Mouse (Mus musculus) brain, adult 2 months (tissue): ENCODE measurements at regions not wholly inside any gene's neighbourhood (a gene's known extent, or its start where the extent isn't known, plus 50 kb on each side); places are given as distances from the start of the nearest gene placed in this dataset.

Experiments
- DNase-seq: peaks from one replicate; pipeline ENCODE4 v3.0.0; 2011; ENCODE audit warnings: low read depth, low spot score

DNA sequence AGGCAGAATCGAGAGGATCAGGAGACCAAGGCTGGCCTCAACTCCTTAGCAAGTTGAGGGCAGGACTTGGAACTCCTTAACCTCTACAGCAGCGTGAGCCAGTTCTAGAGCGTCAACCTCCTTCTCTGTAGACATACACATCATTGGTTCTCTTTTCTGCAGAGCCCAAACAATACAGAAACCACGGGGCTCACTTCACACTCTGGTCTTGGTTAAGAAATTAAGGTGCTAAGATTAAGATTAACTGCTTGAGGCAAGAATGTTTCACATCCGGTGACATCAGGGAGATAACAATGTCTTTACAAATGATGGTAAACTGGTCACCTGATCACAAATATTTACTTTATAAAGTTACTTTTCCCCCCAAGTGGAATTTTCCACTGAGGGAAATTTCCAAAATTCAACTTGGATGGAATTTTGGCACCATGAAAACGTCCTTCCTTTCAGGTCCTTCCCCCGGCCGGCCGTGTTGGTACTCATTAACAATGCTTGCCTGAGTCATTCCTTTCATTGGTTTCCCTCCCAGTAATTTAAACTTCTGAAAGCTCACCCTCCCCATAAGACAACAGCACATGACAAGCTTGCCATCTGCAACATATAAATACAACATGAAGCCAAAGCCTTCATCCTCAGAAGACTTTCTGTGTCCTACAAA is 77.3 kb upstream of the Kdm7a start:
- DNase-seq: no peak

DNA sequence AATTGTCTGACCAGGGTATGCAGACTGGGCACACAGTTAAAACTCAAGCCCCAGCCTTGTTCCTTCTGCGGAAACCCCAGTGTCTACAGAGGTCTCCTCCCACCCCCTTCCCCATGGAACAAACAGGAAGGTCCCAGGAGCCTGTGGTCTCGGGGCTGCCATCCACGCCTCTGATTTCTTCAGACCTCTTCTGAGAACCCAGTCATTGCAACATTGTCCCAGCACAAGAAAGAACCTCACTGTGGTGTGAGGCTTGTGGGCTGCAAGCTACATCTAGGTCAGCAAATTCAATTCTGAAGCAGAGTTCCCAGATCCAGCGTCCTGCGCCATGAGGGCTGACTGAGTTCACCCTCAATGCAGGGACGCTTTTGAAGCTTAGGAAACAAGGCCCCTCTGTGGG is 71.7 kb upstream of the Kdm7a start:
- DNase-seq: no peak

DNA sequence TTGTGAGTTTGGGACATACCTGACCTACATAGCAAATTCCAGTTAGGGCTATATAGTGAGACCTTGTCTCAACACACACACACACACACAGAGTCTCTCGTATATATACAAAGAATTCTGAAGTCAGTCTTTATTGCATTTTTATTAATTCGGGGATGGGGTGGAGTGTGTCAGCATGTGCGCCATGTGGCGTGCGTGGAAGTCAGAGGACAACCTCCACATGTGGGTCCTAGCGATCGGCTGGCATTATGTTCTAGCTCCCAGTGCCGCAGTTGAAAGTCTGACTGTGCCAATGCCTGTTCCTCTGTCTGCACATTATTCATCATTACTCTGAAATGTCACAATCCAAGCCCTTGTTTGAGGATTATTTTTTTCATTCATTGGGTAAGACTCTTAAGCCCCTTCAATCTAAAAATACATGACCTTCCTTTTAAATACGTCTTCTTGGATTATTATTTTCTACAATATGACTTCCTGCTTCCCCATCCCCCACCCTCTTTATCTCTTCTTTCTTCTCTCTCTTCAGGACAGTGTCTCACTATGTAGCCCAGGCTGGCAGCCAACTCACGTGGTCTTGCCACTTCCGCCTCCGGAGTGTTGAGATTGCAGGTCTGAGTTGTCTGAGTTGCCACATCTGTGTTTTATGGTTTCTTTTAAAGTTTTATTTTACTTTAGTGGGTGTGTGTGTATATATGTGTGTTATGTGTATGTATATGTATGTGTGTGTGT is 68.3 kb upstream of the Kdm7a start:
- DNase-seq: no peak

DNA sequence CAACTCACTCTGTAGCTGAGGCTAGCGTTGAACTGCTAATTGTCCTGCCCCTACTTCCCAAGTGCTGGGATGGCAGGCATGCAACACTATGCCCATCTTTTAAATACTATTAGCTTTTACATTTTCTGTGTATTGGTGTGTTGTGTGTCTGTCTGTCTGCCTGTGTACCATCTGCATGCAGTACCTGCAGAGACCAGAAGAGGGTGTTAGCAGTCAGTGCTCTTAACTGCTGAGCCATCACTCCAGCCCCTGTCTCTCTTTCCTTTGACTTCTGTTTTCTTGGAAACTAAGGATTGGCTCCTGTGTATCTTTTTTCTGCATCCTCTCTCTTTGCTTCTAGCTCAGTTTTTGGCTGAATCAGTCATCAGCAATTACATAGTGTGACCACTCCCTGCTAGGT is 66.8 kb upstream of the Kdm7a start:
- DNase-seq: no peak

DNA sequence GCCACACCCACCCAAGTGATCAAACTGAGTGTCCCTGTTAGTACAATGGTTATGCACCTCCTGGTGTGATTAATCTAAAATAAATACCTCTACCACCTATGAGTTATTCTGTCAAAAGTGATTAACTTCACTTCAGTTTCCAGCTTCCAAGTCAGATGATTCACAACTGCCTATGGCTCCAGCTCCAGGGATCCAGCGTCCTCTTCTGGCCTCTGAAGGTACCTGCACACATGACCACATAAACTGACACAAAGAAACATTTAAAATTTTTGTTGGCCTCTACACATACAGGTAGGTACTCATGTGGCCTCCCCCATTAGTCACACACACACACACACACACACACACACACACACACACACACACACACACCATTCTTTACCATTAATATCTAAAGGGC is 63.9 kb upstream of the Kdm7a start:
- no peak for DNase-seq

DNA sequence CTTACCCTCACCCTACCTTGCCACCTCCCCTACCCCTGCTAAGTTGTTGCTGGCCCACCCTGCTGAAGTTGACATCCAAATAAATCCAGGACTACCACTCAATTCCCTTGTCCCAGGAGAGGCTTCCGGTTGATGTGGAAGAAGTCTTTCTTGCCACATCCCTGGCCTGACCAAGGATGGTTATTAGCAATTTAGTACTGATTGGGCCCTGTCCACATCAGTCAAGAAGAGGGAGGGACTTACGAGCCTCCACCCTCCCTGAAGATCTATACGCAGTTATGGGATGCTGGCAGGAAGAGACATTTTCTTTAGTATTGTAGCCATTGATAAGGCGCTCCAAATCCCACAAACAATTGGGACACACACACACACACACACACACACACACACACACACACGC is 63.1 kb upstream of the Kdm7a start:
- DNase-seq: no peak

DNA sequence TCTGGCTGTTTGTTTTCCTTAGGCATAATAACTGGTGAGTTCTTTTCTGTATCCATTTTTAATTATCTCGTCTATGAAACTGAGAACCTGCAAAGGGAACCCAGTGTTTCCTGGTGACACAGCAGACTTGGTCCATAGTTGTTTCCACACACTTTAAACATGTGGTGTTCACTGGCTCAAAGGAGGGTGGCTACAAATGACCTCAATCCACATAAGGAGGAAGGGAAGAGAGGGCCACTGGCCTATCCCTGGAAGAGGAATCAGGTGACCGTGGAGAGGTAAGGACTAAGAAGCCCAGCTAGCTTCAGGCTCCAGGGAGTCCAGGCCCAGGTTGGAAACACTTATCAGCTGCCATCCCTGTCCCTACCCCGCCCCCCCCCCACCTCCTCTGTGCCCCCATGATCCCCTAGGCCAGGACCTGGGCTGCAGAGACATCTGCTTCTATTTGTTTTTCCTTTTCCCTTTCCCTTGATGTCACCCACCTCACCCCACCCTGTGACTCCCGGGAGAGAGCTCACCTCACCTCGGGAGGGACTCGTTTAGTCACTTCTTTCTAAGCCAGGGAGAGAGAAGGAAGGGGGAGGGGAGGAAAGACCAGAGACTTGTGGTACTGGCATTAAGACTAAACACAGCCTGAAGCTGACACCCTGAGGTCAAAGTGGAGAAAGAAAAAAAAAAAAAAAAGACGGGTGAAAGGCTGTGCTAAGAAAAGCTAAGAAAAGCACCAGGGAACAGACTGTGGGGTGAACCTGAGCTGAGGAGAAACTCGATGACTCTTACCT is 62.2 kb upstream of the Kdm7a start:
- DNase-seq: no peak

DNA sequence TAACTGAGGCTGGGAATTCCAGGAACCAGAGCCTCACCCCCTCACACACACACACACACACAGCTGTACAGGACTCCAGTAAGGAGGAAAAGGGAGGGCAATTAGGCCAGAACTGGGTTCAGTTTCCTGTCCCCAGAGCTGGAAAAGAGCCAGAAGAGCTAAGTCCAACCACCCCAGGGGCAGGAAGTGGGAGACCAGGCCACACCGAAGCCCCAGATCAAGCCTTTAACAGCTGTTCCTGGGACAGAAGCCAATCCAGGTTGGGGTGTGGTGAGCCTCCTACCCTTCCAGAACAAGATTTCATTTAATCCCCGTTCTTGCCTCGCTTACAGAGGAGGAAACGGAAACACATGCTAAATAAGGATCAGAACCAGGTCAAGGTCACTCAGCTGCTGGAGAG is 58.1 kb upstream of the Kdm7a start:
- no peak for DNase-seq

DNA sequence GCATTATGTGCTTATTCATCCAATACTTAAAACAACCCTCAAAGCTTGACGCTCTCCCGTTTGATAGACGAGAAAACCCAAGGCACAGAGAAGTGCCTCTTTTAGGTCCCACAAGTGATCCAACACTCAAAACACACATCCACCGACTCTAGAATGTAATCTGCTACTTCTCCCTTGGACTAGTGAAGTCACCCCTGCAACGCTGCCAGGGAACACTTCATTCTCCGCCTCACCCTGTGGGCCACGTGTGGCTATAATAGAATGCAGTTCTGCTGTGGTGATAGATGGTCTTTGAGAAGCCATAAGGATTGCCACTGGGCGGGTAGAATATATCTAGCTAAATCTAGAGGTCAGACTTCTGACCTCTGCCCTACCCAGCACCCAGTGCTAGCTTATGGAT is 57.0 kb upstream of the Kdm7a start:
- DNase-seq: no peak

DNA sequence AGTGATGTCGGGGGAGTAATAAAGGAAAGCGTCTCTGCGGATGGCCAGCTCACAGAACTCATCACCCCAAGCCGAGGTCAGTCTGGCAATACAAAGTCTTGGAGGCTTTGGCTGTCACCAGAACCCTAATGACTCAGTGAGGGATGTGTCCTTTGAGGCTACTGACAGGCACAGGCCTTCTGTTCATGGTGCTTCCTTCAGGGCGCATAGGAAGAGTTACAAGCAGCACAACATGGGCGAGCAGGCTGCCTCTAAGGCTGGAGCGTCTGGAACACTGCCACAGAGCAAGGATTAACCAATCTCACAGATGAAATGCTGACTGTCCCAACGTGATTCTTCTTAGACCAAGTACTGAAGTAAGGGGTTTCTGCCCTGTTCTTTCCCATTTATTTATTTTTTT is 55.4 kb upstream of the Kdm7a start:
- no peak for DNase-seq

DNA sequence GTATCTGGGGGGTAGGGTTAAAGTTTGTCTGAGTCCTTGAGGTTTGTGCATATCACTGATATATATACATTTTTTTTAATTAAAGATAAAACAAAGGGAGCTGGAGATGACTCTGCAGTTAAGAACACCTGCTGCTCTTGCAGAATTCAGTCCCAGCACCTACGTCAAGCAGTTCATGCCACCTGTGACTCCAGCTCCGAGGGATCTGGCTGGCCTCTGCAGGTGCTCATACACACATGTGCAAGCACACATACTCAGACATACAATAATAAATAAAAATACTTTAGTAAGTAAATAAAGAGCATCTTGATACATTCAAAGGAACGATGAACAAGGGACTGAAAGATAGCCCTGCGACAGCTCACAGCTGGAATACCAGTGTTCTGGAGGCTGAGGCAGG is 53.9 kb upstream of the Kdm7a start:
- no peak for DNase-seq

DNA sequence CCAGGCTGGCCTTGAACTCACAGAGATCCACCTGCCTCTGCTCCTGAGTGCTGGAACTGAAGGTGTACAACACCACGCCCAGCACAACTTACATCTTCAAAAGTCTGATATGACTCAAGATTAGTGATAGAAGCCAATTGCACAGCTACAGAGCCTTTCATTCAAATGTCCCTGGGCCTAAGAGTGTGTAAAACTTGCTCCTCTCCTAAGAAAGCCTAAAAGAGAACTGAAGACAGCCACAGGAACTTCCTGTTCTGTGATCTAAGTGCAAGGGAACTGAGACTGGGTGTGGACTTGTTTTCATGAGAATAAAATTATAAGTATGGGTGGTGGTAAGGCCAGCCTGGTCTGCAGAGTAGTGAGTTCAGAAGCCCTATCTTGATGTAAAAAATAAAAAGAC is 52.5 kb upstream of the Kdm7a start:
- no peak for DNase-seq

DNA sequence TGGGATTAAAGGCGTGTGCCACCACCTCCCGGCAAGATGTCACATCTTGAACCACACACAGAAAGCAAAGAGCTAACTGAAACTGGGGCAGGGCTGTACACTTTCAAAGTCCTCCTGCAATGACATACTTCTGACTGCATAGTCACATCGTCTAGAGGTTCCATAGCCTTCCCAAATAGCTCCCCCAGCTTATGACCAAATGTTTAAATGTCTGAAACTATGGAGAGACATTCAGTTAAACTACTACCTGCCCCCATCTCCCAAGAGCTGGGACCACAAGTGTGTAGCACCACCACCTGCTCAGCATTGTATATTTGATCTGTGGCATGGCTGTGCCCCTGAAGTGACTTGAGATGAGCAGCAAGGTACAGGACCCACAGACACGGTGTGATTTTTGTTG is 52.1 kb upstream of the Kdm7a start:
- no peak for DNase-seq

DNA sequence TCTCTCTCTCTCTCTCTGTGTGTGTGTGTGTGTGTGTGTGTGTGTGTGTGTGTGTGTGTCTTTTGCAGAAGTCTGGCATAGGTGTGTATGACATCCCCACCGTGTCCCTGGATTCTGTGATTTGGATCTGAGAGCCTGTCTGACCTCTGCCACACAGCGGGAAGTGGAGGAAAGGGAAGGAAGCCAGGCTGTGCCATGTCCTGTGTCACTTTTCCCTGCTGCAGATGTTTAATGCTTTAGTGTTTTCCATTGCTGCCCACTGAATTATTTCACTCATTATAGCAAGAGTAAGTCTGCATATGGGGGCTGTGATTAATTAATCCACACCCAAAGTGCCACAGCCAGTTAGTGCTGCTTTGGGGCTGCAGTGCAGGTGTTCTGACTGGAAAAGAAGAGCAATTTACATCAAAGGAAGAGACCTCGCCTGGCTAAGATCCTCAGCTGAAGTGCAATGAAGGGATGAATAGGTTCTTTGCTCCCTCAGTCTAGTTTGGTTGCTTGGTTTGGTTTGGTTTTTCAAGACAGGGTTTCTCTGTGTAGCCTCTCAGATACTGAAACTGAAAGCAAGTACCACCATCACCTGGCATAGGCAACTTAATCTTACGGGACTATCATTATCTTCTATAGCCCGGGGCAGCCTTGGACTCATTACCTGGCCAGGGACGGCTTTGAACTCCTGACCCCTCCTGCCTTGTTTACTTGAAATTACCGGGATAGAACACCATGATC is 51.2 kb upstream of the Kdm7a start:
- DNase-seq: no peak

DNA sequence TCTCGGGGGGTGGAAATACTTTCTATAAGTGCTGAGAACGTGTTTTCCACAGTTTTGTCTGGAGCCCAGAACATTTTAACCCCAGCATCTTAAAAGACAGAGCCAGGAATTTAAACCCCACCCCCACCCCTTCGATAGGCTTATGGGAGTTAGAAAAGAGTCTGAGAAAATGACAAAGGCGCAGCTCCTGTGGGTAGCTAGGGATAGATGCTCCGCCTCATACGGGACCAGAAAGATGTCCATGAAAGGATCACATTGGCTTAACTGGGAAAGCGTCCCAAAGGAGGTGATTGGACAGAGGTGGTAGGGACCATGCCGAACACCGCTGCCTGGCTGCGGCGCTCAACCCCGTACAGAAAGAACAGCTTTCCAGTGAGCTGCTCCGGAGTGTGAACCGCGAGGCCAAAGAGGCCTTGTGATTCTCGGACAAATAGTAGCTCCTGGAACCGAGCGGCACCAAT is 50.6 kb upstream of the Kdm7a start:
- peak; percentile 64 for DNase-seq

DNA sequence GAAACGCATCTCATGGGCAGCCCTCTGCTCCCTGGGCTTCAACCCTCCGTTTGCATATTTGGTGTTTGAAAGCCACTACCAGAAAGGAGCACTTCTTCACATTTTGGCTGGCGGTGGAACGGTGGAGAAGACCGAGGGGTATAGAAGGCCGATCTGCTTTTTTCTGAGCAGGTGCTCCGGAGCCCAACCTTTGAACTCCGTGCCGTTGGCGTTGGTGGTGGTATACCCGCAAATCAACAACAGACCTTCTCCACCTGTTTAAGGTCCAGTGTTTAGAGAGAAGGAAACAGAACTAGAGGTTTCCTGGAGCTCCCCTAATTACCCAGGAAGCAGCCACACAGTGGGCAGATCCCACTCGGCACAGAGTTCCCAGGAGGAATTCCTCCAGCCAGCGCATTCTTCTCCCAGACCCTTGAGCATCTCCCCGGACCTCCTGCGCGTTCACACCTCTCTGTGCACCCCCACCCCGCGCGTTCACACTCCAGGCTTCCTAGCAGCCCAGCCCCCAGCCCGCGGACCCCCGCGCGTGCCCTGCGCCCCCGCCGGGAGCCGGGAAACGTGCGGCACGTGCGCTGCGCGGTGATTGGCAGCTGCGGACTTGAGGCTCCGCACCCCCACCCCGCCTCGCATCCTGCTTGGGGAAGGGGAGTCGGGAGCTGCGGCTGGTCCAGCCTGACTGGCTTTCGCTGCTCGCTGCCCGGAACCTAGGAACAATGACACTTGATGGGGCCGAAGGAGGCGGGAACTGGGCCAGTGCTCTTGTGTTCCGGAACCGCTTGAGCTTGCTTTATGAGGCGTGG is 49.9 kb upstream of the Kdm7a start:
- DNase-seq: peak; percentile 60
